Mouse (Mus musculus): ENCODE measurements around the gene Jag2. TPM values are rescaled to one million over a fixed set of nuclear protein-coding genes. Genes with fewer than 3 reads are reported as not detected.

Gene Jag2
- polyA plus RNA-seq, 1 experiment from 2014 or later = 6.8 TPM

DNA sequence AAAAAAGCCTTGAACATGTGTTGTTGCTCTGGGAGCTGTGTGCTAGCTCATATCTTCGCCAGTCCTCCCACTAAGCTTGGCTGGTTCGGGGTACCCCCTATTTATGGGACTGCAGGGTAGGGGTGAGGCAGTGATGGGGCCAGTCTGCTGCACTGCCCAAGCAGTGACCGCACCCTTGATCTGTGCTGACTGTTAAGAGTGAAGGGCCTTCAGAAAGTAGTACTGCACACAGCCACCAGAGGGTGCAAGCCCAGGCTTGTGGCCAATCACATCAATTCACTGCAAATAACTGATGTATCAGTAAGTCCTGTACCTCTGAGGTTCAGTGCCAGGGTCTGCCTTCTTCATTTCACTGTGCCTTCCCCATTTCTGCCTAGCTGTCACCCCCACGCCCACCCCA, 26.2 kb upstream of the Jag2 start:
- Histone ChIP-seq H3K4me3 (replicated peaks) (no peak overlapping the region), H3K27ac (no peak overlapping the region), H3K27me3 (no peaks in the 10 kb centered on the region; the same call in 1 of the 2 replicates), H3K4me1 (replicated peaks) (peaks cover 9% of the 10 kb centered on the region), H3K4me2 (no peak overlapping the region), H3K9me3 (no peaks in the 10 kb centered on the region), H3K9ac (replicated peaks) (no peak overlapping the region), H3K36me3 (peaks cover 48% of the 10 kb centered on the region)
- ATAC-seq (ENCODE audit: insufficient number of reproducible peaks, insufficient read depth, low FRiP score, low TSS enrichment, low read depth) = 0 out of 2 replicates have a peak, but pooled peaks have one; percentile 26
- WGBS = 47% methylated on average over 4 of the region's 4 CpGs

DNA sequence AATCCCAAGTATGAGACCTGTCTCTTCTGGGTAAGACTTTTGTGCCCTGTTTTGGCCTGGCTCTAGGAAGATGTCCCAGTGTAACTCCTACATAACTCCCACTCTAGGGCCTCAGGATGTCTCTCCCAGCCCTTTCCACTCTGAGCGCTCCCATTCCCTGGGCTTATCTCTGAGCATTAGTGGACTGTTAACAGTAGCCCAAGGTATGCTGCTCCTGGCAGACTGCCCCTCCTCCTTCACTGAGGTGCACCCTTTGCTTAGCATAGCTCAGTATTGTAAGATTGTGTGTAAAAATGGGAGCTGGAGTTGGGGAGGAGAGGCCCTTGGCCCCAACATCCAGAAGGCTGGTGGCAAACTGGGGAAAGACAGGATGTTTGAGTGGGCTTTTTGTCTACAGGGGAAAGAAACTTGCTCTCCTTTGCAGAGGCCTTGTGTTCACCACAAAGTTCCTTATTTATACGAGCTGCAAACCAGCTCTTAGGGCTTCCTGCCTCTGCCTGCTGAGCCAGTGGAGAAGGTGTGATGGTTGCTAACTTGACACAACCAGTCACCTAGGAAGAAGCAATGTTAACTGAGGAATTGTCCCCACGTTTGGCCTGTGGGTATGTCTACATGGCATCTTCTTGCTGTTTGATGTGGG, 23.5 kb upstream of the Jag2 start:
- Histone ChIP-seq H3K36me3 (peaks cover 23% of the 10 kb centered on the region), H3K27me3 (no peaks in the 10 kb centered on the region; the same call in 1 of the 2 replicates), H3K9me3 (no peaks in the 10 kb centered on the region), H3K4me2 (no peak overlapping the region), H3K4me3 (replicated peaks) (no peak overlapping the region), H3K4me1 (replicated peaks) (peaks cover 18% of the 10 kb centered on the region), H3K9ac (replicated peaks) (no peak overlapping the region), H3K27ac (peak overlapping the region; percentile 29; the same call in 1 of the 2 replicates)
- ATAC-seq (ENCODE audit: insufficient number of reproducible peaks, insufficient read depth, low FRiP score, low TSS enrichment, low read depth) = no peak
- 81% methylated on average over 3 of the region's 3 CpGs for WGBS

DNA sequence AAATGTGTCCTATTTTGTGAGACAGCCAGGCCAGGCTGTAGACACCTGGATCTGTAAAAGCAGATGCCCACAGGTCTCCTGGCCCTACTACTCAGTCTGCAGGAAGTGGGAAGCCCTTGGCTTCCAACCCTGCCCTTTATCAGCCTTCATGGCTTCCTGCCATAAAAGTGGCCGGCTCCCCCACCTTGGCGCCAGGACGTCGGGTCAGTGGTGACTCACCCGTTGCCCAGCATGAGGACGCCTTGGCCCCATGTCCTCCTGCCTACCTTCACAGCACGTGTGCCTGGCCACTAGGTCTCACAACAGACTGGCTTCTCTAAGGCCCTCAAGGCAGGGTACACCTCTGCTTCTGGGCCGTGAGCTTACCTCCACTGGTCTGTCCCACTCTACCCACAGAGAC, 22.9 kb upstream of the Jag2 start:
- Histone ChIP-seq H3K4me3 (replicated peaks) (no peak overlapping the region), H3K4me2 (no peak overlapping the region), H3K4me1 (replicated peaks) (peaks cover 18% of the 10 kb centered on the region), H3K9ac (replicated peaks) (no peak overlapping the region), H3K27me3 (no peaks in the 10 kb centered on the region; the same call in 1 of the 2 replicates), H3K9me3 (no peaks in the 10 kb centered on the region), H3K27ac (no peak overlapping the region), H3K36me3 (peaks cover 16% of the 10 kb centered on the region)
- WGBS = 50% methylated on average over 8 of the region's 8 CpGs
- ATAC-seq (ENCODE audit: insufficient number of reproducible peaks, insufficient read depth, low FRiP score, low TSS enrichment, low read depth) = no peak

DNA sequence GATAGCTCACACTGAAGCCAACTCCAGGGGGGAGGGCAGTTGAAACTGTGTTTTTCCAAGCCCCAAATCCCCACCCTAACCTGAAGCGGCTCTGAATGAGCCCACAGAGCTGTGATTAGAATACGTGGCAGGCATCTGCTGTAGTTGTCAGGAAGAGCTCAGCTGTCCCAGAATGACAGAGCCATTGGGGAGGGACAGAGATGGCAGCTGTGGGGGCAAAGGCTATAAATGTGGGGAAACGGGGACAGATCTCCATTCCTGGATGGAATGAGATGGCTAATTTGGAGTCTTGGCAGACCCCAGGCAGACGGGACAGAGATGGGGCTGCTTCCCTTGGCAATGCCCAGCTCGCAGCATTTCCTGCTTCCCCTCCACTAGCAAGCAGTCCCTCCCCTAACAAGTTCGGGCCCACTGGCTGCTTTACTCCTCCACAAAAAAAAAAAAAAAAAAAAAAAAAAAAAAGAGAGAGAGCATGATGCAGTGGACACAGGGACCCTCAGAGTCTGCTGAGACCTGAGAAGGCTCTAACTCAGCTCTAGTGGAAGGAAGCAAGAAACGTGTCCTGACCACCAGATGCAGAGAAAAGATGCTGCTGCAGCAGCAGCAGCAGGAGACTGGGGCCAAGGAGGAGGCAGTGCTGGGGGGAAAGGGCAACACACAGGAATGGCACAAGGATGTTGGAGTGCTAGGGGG, 21.7 kb upstream of the Jag2 start:
- Histone ChIP-seq H3K27ac (no peak overlapping the region), H3K4me2 (peak overlapping the region; percentile 92)

DNA sequence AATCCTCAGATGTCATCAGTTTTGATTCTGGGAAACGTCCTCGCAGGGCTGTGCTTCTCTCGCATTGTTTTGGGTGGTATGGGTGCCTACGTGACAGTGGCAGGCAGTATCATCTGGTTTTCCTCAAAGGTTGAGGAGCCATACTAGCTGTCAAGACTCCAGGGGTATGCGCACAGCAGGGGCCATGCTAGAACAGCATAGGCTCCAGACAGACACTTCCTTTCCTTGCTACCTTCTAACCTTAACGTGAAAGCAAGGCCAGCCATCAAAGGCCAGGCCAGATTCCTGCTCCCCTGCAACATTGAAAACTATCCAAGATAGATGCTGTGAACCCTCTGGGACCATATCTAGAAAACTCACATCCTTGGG, 21.2 kb upstream of the Jag2 start:
- Histone ChIP-seq H3K4me1 (replicated peaks) (peaks cover 18% of the 10 kb centered on the region), H3K27ac (no peak overlapping the region; the same call in 1 of the 2 replicates), H3K9ac (replicated peaks) (peak overlapping the region; percentile 37; the same call in 1 of the 2 replicates), H3K4me2 (peak overlapping the region; percentile 92), H3K4me3 (replicated peaks) (peak overlapping the region; percentile 64), H3K9me3 (no peaks in the 10 kb centered on the region), H3K27me3 (no peaks in the 10 kb centered on the region; the same call in 1 of the 2 replicates), H3K36me3 (peaks cover 5% of the 10 kb centered on the region)
- ATAC-seq (ENCODE audit: insufficient number of reproducible peaks, insufficient read depth, low FRiP score, low TSS enrichment, low read depth) = peak; percentile 8; the same call in 1 of the 2 replicates
- WGBS = 5% methylated on average over 6 of the region's 6 CpGs

More for the DNA sequence above, 21.7 kb upstream of the Jag2 start:
- 19% methylated on average over 7 of the region's 7 CpGs for WGBS
- Histone ChIP-seq H3K4me1 (replicated peaks) (peaks cover 18% of the 10 kb centered on the region), H3K36me3 (peaks cover 6% of the 10 kb centered on the region), H3K9ac (replicated peaks) (no peak overlapping the region), H3K4me3 (replicated peaks) (no peak overlapping the region), H3K27me3 (no peaks in the 10 kb centered on the region; the same call in 1 of the 2 replicates), H3K9me3 (no peaks in the 10 kb centered on the region)
- ATAC-seq (ENCODE audit: insufficient number of reproducible peaks, insufficient read depth, low FRiP score, low TSS enrichment, low read depth) = no peak

DNA sequence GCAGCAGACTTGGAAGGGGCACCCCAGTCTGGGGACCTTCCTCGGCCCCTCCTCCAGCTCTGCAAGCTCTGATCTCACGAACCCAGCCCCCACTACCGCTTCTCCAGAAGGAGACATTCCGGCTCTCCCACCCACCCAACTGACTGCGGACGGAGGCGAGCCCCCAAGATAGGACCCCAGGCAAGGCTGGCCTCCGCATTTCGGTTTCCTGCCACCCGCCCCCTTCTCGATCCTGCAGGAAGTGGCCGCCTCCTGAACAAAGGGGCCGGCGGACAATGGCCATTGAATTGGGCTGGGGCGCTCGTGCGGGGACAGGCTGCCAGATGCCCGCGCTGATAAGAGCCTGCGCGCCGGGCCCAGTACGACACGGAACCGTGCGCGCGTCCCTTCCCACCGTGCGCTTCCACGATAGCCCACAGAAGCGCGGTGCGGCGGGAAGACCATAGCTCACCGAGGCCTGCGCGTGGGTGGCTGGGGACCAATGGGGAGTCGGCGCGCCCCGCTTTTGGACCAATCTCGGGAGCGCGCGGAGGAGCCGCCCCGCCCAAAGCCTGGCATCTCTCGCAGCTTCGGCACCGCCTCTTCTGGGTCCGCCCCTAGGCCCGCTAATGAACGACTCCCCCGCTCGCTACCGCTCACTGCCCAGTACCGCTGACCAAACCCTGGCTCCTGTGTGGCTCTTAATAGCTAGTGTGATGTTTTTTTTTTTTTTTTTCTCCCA, 20.6 kb upstream of the Jag2 start:
- peak overlapping the region; percentile 64 for H3K4me3 ChIP-seq (replicated peaks)
- H3K27me3 ChIP-seq = no peaks in the 10 kb centered on the region; the same call in 1 of the 2 replicates
- WGBS = under 1% methylated on average over 58 of the region's 58 CpGs
- H3K4me2 ChIP-seq = peak overlapping the region; percentile 92
- H3K36me3 ChIP-seq = peaks cover 3% of the 10 kb centered on the region
- H3K27ac ChIP-seq = peak overlapping the region; percentile 84
- peak overlapping the region; percentile 83 for H3K9ac ChIP-seq (replicated peaks)
- no peaks in the 10 kb centered on the region for H3K9me3 ChIP-seq
- H3K4me1 ChIP-seq (replicated peaks) = peaks cover 18% of the 10 kb centered on the region
- ATAC-seq (ENCODE audit: insufficient number of reproducible peaks, insufficient read depth, low FRiP score, low TSS enrichment, low read depth) = peak; percentile 78

DNA sequence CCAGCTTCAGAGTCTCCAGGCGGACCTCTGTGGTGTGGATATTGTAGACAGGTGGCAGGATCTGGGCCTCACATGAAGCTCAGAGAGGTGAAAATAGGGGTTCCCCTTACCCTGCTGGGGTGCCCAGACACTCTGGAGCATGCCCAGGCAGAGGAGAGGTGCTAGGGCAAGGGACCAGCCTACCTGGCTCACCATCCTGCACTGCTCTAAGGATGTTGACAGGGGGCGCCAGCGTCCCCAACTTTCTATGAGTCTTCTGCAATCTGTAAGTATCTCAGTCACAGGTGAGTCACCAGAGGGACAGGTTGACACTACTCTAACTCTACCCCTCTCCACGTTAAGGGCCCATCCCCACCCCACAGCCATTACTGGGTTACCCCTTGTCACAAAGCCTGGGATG, 17.7 kb upstream of the Jag2 start:
- no peaks in the 10 kb centered on the region for H3K36me3 ChIP-seq
- H3K4me2 ChIP-seq = no peak overlapping the region
- no peak overlapping the region for H3K9ac ChIP-seq (replicated peaks)
- WGBS = 22% methylated on average over 4 of the region's 4 CpGs
- H3K9me3 ChIP-seq = no peaks in the 10 kb centered on the region
- peaks cover 15% of the 10 kb centered on the region for H3K4me1 ChIP-seq (replicated peaks)
- ATAC-seq (ENCODE audit: insufficient number of reproducible peaks, insufficient read depth, low FRiP score, low TSS enrichment, low read depth) = no peak
- H3K27me3 ChIP-seq = no peaks in the 10 kb centered on the region; the same call in 1 of the 2 replicates
- H3K27ac ChIP-seq = no peak overlapping the region
- no peak overlapping the region for H3K4me3 ChIP-seq (replicated peaks)

DNA sequence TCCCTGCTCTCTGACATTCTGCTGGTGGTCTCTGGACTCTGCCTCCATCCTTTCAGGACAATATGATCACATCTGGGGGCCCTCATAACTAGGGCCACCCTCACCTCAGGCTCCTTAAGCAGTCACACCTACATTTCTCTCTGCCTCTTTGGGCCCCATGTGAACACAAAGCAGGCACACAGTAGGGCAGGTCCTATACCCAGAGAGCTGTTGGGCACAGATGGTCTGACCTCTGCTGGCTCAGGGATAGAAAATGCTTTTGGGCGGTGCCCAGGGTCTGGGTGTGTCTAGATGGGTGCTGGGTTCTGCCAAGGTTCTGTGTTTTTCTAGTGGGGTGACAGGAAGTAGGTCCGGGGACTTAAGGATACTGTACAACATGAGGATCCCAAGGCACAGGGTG, 14.1 kb upstream of the Jag2 start:
- H3K4me2 ChIP-seq = no peak overlapping the region
- no peak overlapping the region for H3K27ac ChIP-seq
- H3K9me3 ChIP-seq = no peaks in the 10 kb centered on the region
- no peaks in the 10 kb centered on the region for H3K36me3 ChIP-seq
- H3K9ac ChIP-seq (replicated peaks) = no peak overlapping the region
- WGBS = 88% methylated on average over 2 of the region's 2 CpGs
- H3K4me1 ChIP-seq (replicated peaks) = peaks cover 18% of the 10 kb centered on the region
- no peak overlapping the region for H3K4me3 ChIP-seq (replicated peaks)
- no peaks in the 10 kb centered on the region for H3K27me3 ChIP-seq
- ATAC-seq (ENCODE audit: insufficient number of reproducible peaks, insufficient read depth, low FRiP score, low TSS enrichment, low read depth) = no peak

DNA sequence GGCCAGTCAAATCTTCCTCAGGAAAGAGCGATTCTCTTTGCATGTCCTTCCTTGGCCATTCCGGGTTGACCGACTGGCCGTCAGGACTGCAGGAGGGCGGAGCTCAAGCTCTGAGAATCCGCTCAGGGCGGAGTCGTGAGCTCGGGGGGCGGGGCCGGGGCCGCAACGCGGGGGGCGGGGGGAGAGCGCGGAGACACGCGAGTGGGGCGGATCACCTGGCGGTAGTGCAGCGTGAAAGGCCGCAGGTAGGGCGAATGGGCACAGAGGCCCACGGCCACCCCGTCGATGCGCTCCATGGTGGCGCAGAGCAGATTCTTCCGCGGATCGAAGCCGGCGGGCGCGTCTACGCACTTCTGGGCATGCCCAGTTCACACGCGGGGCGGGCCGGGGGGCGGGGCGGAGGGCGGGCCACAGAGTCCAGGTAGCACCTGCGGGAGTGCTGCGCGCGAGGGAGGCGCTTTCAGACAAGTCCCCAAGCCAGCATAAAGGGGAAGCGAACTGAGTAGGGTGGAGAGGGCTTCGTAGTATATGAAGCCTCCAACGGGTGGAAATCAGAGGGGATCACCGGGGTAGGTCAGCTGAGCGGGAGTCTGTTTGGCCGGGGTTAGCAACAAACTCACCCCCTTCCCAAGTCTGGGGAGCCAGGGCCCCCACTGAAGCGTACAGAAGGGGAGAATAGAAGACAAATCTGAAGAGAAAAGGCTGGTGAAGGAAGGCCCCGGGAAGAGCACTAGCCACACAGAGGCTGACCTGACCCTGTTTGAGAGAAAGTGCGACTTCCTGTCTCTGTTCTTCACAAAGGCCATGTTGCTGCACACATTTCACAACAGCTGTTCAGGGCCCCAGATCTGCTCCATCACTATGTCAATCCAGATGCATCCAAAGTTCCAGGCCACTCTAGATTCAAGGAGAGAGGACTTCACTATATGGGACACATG, 12.5 kb upstream of the Jag2 start, which contains the start of gene Nudt14:
Gene Nudt14 (minus strand): TSS at position 349 of the 938 bp plus-strand sequence.
- Histone ChIP-seq H3K9me3 (no peaks in the 10 kb centered on the region), H3K4me2 (peak within 1 kb of the TSS; percentile 74), H3K4me1 (replicated peaks) (peaks cover 32% of the 10 kb centered on the region), H3K4me3 (replicated peaks) (peak within 1 kb of the TSS; percentile 74), H3K27ac (peak within 1 kb of the TSS; percentile 69), H3K36me3 (no peaks in the 10 kb centered on the region), H3K9ac (replicated peaks) (peak within 1 kb of the TSS; percentile 80), H3K27me3 (no peaks in the 10 kb centered on the region)
- WGBS = 2% methylated on average over 55 of the region's 58 CpGs
- peak; percentile 71 for ATAC-seq (ENCODE audit: insufficient number of reproducible peaks, insufficient read depth, low FRiP score, low TSS enrichment, low read depth)

DNA sequence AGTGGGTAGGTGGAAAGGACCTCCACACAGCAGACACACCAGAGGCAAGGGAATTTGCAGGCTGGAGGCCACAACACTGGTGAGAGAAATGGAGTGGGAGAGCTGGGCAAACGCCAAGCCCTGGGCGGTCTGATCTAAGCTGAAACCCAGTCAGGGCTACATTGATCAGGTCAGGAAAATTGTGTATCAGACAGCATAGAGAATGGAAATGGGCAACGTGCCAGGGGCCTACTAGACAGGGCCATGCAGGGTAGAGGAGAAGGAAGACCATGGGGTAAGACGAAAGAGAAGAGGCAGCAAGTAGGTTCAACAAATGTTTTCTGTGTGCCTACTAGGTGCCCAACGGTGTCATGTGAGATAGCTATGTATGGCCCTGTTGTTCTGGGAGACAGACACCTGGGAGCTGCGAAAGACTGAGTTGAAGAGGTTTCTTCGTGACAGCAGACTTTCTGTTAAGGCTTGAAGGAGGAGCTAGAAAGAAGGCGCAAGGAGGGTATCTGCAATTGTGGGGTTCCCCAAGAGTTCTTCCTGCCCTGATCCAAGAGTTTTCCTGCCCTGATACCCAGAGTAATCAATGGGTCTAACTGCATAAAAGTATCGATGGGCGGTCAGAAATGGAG, 11.7 kb upstream of the Jag2 start:
- Histone ChIP-seq H3K4me3 (replicated peaks) (peak overlapping the region; percentile 74), H3K9ac (replicated peaks) (peak overlapping the region; percentile 80; the same call in 1 of the 2 replicates), H3K4me2 (peak overlapping the region; percentile 74), H3K36me3 (no peaks in the 10 kb centered on the region), H3K27ac (no peak overlapping the region), H3K27me3 (no peaks in the 10 kb centered on the region), H3K4me1 (replicated peaks) (peaks cover 32% of the 10 kb centered on the region), H3K9me3 (no peaks in the 10 kb centered on the region)
- 43% methylated on average over 10 of the region's 10 CpGs for WGBS
- ATAC-seq (ENCODE audit: insufficient number of reproducible peaks, insufficient read depth, low FRiP score, low TSS enrichment, low read depth) = no peak

All from limb, embryonic 12.5 days (tissue).